Mouse (Mus musculus): ENCODE measurements around the gene Mrps7. TPM values are rescaled to one million over a fixed set of nuclear protein-coding genes. Genes with fewer than 3 reads are reported as not detected.

The Mrps7 gene
- polyA plus RNA-seq, 1 experiment from 2014 or later, result 92.9 TPM

DNA sequence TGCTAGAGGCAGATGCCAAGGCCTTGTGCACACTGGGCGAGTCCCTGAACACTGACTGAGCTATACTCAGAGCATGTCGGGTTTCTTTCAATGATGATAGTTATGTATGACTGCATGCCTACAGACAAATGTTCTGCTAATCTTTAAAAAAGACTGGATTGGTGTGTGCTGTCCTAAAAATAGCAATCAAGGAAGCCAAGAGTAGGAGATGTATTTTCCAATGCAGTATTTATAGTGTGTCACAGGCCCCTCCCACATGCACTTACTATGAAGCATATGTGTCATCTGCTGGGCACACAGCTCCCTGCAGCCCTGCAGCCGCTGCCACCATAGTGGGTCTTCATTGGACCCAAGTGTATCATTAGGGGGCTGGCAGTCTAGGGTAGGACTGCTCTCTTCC is 49.5 kb downstream of the Mrps7 start:
- no peak overlapping the region for H3K27ac ChIP-seq
- DNase-seq (ENCODE audit: low spot score), result no peak
- no peaks in the 10 kb centered on the region for H3K4me1 ChIP-seq (replicated peaks; ENCODE audit: insufficient read depth, low read length)
- no peak for ATAC-seq (replicated peaks; ENCODE audit: low FRiP score, low read depth)
- peaks cover 4% of the 10 kb centered on the region; the same call in 1 of the 2 replicates for H3K36me3 ChIP-seq (ENCODE audit: insufficient read depth, low read length)
- H3K4me2 ChIP-seq (ENCODE audit: low read length), result no peak overlapping the region
- no peaks in the 10 kb centered on the region for H3K9me3 ChIP-seq (replicated peaks; ENCODE audit: low read length)
- H3K9ac ChIP-seq (ENCODE audit: low read depth, low read length), result no peak overlapping the region
- no peak for TF ChIP-seq CTCF (IDR thresholded peaks at IDR 0.05; ENCODE audit: low read depth)
- WGBS, result 82% methylated on average over 3 of the region's 3 CpGs
- H3K4me3 ChIP-seq (replicated peaks; ENCODE audit: low read depth, low read length), result no peak overlapping the region
- H3K27me3 ChIP-seq (ENCODE audit: insufficient read depth, low read length), result no peaks in the 10 kb centered on the region

DNA sequence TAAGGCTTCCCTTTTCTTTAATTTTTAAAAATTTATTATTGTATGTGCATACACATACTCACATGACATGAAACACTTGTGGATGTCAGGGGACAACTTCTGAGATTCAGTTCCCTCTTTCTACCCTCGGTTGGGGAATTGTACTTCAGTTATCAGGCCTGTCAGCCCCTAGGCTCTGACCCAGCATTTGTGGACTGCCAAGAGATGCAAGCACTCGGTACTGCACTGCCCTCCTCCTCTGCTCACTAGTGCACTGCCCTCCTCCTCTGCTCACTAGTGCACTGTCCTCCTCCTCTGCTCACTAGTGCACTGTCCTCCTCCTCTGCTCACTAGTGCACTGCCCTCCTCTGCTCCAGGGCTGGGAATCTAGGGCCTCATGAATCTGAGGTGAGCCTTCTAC is 50.4 kb downstream of the Mrps7 start:
- WGBS, result 55% methylated on average over 2 of the region's 2 CpGs
- Histone ChIP-seq H3K4me3 (replicated peaks; ENCODE audit: low read depth, low read length) (no peak overlapping the region), H3K9ac (ENCODE audit: low read depth, low read length) (no peak overlapping the region), H3K4me2 (ENCODE audit: low read length) (no peak overlapping the region), H3K27me3 (ENCODE audit: insufficient read depth, low read length) (no peaks in the 10 kb centered on the region), H3K27ac (no peak overlapping the region), H3K9me3 (replicated peaks; ENCODE audit: low read length) (no peaks in the 10 kb centered on the region), H3K4me1 (replicated peaks; ENCODE audit: insufficient read depth, low read length) (no peaks in the 10 kb centered on the region), H3K36me3 (ENCODE audit: insufficient read depth, low read length) (no peaks in the 10 kb centered on the region)
- DNase-seq (ENCODE audit: low spot score) (no peak), ATAC-seq (replicated peaks; ENCODE audit: low FRiP score, low read depth) (no peak)
- no peak for TF ChIP-seq CTCF (IDR thresholded peaks at IDR 0.05; ENCODE audit: low read depth)

Other genes starting within 250 kb of the Mrps7 start
- gene Hid1, start 236.2 kb upstream of the Mrps7 start, polyA plus RNA-seq (2015; fragmentation: Nextera tagmentation; extraction: Ambion mirVana), result 4.5 and 5.4 TPM in 2 replicates
- gene Cdr2l, start 222.0 kb upstream of the Mrps7 start, polyA plus RNA-seq (2015; fragmentation: Nextera tagmentation; extraction: Ambion mirVana), result 7.6 and 7.8 TPM in 2 replicates
- gene Mrpl58, start 200.2 kb upstream of the Mrps7 start, polyA plus RNA-seq (2015; fragmentation: Nextera tagmentation; extraction: Ambion mirVana), result 225 and 232 TPM in 2 replicates
- gene Atp5h, start 184.0 kb upstream of the Mrps7 start, polyA plus RNA-seq (2015; fragmentation: Nextera tagmentation; extraction: Ambion mirVana), result 1,541 and 1,578 TPM in 2 replicates
- gene Kctd2, start 183.8 kb upstream of the Mrps7 start, polyA plus RNA-seq (2015; fragmentation: Nextera tagmentation; extraction: Ambion mirVana), result 19.8 and 22.2 TPM in 2 replicates
- gene Trim80, start 163.4 kb upstream of the Mrps7 start, polyA plus RNA-seq (2015; fragmentation: Nextera tagmentation; extraction: Ambion mirVana), result 0.13 and 0.49 TPM in 2 replicates
- 47.7 and 51.1 TPM in 2 replicates for gene Slc16a5, start 141.5 kb upstream of the Mrps7 start, polyA plus RNA-seq (2015; fragmentation: Nextera tagmentation; extraction: Ambion mirVana)
- gene Armc7, start 128.3 kb upstream of the Mrps7 start, polyA plus RNA-seq (2015; fragmentation: Nextera tagmentation; extraction: Ambion mirVana), result 6.9 and 8.3 TPM in 2 replicates
- 90.6 and 94.3 TPM in 2 replicates for gene Nt5c, start 112.1 kb upstream of the Mrps7 start, polyA plus RNA-seq (2015; fragmentation: Nextera tagmentation; extraction: Ambion mirVana)
- 251 and 271 TPM in 2 replicates for gene Jpt1, start 89.5 kb upstream of the Mrps7 start, polyA plus RNA-seq (2015; fragmentation: Nextera tagmentation; extraction: Ambion mirVana)
- 1,008 and 1,013 TPM in 2 replicates for gene Sumo2, start 67.6 kb upstream of the Mrps7 start, polyA plus RNA-seq (2015; fragmentation: Nextera tagmentation; extraction: Ambion mirVana)
- gene Nup85, start 39.5 kb upstream of the Mrps7 start, polyA plus RNA-seq (2015; fragmentation: Nextera tagmentation; extraction: Ambion mirVana), result 74.6 and 94.9 TPM in 2 replicates
- gene Gga3, start 126 bp downstream of the Mrps7 start, polyA plus RNA-seq (2015; fragmentation: Nextera tagmentation; extraction: Ambion mirVana), result 10.8 and 11.1 TPM in 2 replicates
- 57.3 and 61.6 TPM in 2 replicates for gene Mif4gd, start 9.0 kb downstream of the Mrps7 start, polyA plus RNA-seq (2015; fragmentation: Nextera tagmentation; extraction: Ambion mirVana)
- gene Slc25a19, start 24.4 kb downstream of the Mrps7 start, polyA plus RNA-seq (2015; fragmentation: Nextera tagmentation; extraction: Ambion mirVana), result 49.7 and 57.9 TPM in 2 replicates
- 69.9 and 72.8 TPM in 2 replicates for gene Grb2, start 104.7 kb downstream of the Mrps7 start, polyA plus RNA-seq (2015; fragmentation: Nextera tagmentation; extraction: Ambion mirVana)
- gene Tmem94, start 161.5 kb downstream of the Mrps7 start, polyA plus RNA-seq (2015; fragmentation: Nextera tagmentation; extraction: Ambion mirVana), result 19.6 TPM in 2 replicates
- 14.2 and 14.4 TPM in 2 replicates for gene Caskin2, start 209.7 kb downstream of the Mrps7 start, polyA plus RNA-seq (2015; fragmentation: Nextera tagmentation; extraction: Ambion mirVana)
- 34.7 and 36.2 TPM in 2 replicates for gene Tsen54, start 210.8 kb downstream of the Mrps7 start, polyA plus RNA-seq (2015; fragmentation: Nextera tagmentation; extraction: Ambion mirVana)
- gene Llgl2, start 220.1 kb downstream of the Mrps7 start, polyA plus RNA-seq (2015; fragmentation: Nextera tagmentation; extraction: Ambion mirVana), result 54.5 and 61.2 TPM in 2 replicates